Mouse (Mus musculus) liver, postnatal 0 days (tissue): ENCODE data around the gene Pde8a. TPM values are rescaled to one million over a fixed set of nuclear protein-coding genes. Genes with fewer than 3 reads are reported as not detected.
A peak's percentile ranks its signal among the peaks of the same experiment; 100 is the strongest.
"Not testable (repeated sequence)": the region's sequence is repeated elsewhere in the genome, so short reads cannot be mapped to it uniquely, and the experiment has no call there.

ENCODE experiments used
- ATAC-seq: fragments of 200-750 bp; cut with Nextera tagmentation; 2 replicates; pipeline ENCODE4 v1.8.0; 2017; ENCODE audit warnings: mild to moderate bottlenecking, moderate library complexity
- DNase-seq: peaks from one replicate; pipeline ENCODE4 v3.0.0-alpha.2; 2016
- H3K27ac ChIP-seq: fragments of 300-500 bp; sonication (generic); 2 replicates; pipeline ENCODE4 v1.5.1; 2014; ENCODE audit warnings: antibody characterized with exemption, moderate library complexity, mild to moderate bottlenecking, low read depth
- H3K27me3 ChIP-seq: fragments of 300-500 bp; sonication (generic); 2 replicates; pipeline ENCODE4 v1.6.1; 2014; ENCODE audit warnings: low read length, control low read depth, mixed read lengths; ENCODE audit not compliant: insufficient read depth
- H3K36me3 ChIP-seq: fragments of 300-500 bp; sonication (generic); replicated peaks from 2 replicates; pipeline ENCODE4 v1.6.1; 2014; ENCODE audit warnings: mild to moderate bottlenecking, control low read depth, low read length, moderate library complexity, mixed read lengths; ENCODE audit not compliant: insufficient read depth
- H3K4me1 ChIP-seq: fragments of 300-500 bp; sonication (generic); 2 replicates; pipeline ENCODE4 v1.6.1; 2014; ENCODE audit warnings: antibody characterized with exemption, mild to moderate bottlenecking, control low read depth; ENCODE audit not compliant: insufficient read depth
- H3K4me2 ChIP-seq: fragments of 300-500 bp; sonication (generic); 2 replicates; pipeline ENCODE4 v1.6.1; 2014; ENCODE audit warnings: low read depth, mild to moderate bottlenecking, low read length, moderate library complexity, mixed read lengths
- H3K4me3 ChIP-seq: fragments of 300-500 bp; sonication (generic); 2 replicates; pipeline ENCODE4 v1.5.1; 2014; ENCODE audit warnings: low read depth, low read length
- H3K9ac ChIP-seq: fragments of 300-500 bp; sonication (generic); replicated peaks from 2 replicates; pipeline ENCODE4 v1.6.1; 2014; ENCODE audit warnings: mild to moderate bottlenecking, moderate library complexity
- H3K9me3 ChIP-seq: fragments of 300-500 bp; sonication (generic); 2 replicates; pipeline ENCODE4 v1.6.1; 2016; ENCODE audit warnings: mild to moderate bottlenecking, control low read depth, low read length, mixed read lengths
- CTCF ChIP-seq: sonication (generic); IDR thresholded peaks from 2 replicates; pipeline ENCODE4 v1.5.1; 2016; ENCODE audit warnings: antibody characterized with exemption, low read depth
- EP300 ChIP-seq: IDR thresholded peaks from 2 replicates; pipeline ENCODE4 v1.6.1; 2016; ENCODE audit warnings: antibody characterized with exemption, low read depth, mild to moderate bottlenecking
- WGBS: fragments of 180-500 bp; shearing (Covaris S2); extraction: QIAGEN DNeasy Blood & Tissue Kit; methylation state at CpG from one replicate; pipeline ENCODE4 v1.1.7; 2014; ENCODE audit not compliant: insufficient replicate concordance; 5-methylcytosine and 5-hydroxymethylcytosine counted together
- polyA plus RNA-seq: library from polyadenylated mRNA; unstranded; fragments of >200 nt; fragmentation: Nextera tagmentation; extraction: Ambion mirVana; gene quantifications from 2 replicates; pipeline ENCODE4 v1.2.1, GENCODE M21; 2015

The Pde8a gene
- polyA plus RNA-seq, 1 experiment from 2014 or later, result 3.4 TPM

DNA sequence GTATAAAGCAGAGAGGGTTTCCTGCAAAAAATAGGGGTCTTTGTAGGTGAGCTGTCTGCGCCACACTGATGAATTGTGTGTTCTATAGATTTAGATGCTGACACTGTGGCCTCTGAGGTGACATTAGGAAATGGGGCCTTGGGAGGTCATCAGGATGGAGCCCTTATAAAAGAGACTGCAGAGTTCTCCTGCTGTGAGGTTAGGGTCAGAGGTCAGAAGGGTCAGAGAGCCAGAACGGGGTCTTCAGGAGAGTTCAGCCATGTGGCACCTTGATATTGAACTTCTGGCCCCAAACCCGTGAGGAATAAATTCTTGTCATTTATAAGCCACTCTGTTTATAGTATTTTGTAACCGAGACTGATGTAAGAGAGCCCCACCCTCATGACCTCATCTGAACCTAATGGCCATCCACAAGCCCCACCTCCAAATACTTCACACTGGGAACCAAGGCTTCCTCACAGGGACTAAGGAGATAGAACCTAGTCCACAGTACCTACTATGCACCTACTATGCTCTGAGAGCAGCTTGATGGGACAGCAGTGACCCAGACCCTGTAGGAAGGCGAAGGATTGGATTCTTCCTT, 37.1 kb upstream of the Pde8a start:
- peaks cover 3% of the 10 kb centered on the region for H3K9me3 ChIP-seq
- no peaks in the 10 kb centered on the region for H3K4me1 ChIP-seq
- TF ChIP-seq CTCF (no peak), EP300 (no peak)
- H3K9ac ChIP-seq, result no peak overlapping the region
- 51% methylated on average over 5 of the region's 5 CpGs for WGBS
- no peaks in the 10 kb centered on the region for H3K27me3 ChIP-seq
- DNase-seq (no peak), ATAC-seq (no peak)
- H3K4me3 ChIP-seq, result no peak overlapping the region
- no peak overlapping the region for H3K4me2 ChIP-seq
- H3K27ac ChIP-seq, result no peak overlapping the region
- no peaks in the 10 kb centered on the region for H3K36me3 ChIP-seq

DNA sequence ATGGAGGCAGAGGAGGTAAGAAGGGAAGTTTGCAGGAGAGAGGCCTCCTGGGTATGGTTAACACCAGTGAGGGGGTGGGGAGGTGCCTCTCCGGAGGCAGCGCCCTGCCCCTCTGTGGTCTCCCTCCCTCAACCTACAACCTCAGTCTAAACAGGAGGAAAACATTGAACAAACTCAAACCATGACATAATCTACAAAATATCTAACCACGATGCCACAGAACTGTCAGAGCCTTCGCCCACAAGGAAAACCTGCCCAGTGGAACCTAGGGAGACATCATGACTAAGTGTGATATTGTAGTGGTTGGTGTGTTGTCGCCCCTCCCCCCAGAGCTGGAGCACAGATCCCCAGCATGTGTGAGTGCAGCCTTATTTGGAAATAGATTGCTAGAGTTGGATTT, 33.9 kb upstream of the Pde8a start:
- H3K36me3 ChIP-seq, result no peaks in the 10 kb centered on the region
- no peak overlapping the region for H3K4me2 ChIP-seq
- WGBS, result 29% methylated on average over 5 of the region's 5 CpGs
- H3K27ac ChIP-seq, result no peak overlapping the region
- ATAC-seq, result no peak
- TF ChIP-seq CTCF (no peak), EP300 (no peak)
- no peaks in the 10 kb centered on the region for H3K27me3 ChIP-seq
- H3K4me3 ChIP-seq, result no peak overlapping the region
- no peaks in the 10 kb centered on the region for H3K9me3 ChIP-seq
- DNase-seq, result no peak
- no peaks in the 10 kb centered on the region for H3K4me1 ChIP-seq
- no peak overlapping the region for H3K9ac ChIP-seq

DNA sequence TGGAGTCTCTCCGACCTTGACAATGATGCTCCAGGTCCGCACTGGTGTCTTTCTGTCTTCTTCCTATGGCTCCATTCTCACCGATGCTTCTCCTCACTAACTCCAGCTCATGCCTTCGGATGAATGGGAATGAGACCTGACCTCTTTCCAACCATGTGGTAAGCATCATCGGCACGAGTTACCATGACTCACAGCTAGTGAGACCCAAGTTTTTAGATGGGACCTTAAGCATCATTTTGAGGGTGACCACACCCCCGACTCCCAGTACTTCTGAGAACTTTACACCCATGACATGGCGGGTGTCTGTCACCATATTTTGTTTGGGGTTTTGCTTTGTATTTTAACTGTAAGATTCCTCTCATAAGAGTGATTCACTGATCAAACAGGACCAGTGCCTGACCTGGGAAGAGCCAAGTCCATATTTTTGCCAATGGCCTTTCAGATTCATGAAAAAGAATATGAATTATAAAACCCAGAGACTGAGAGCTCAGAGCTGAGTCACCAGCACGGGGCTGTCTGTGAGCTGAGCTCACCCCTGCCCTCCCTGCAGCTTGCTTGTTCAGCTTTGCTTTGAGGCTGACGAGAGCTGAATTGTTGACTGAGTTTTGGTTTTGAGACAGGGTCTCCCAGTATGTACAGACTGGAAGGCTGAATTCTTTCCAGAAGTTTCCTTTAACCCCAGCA, 30.8 kb upstream of the Pde8a start:
- Histone ChIP-seq H3K4me3 (no peak overlapping the region), H3K36me3 (no peaks in the 10 kb centered on the region), H3K27me3 (no peaks in the 10 kb centered on the region), H3K27ac (no peak overlapping the region), H3K4me2 (no peak overlapping the region), H3K9me3 (no peaks in the 10 kb centered on the region), H3K4me1 (no peaks in the 10 kb centered on the region), H3K9ac (no peak overlapping the region)
- DNase-seq (no peak), ATAC-seq (no peak)
- WGBS, result 79% methylated on average over 10 of the region's 10 CpGs
- TF ChIP-seq CTCF (no peak), EP300 (no peak)

DNA sequence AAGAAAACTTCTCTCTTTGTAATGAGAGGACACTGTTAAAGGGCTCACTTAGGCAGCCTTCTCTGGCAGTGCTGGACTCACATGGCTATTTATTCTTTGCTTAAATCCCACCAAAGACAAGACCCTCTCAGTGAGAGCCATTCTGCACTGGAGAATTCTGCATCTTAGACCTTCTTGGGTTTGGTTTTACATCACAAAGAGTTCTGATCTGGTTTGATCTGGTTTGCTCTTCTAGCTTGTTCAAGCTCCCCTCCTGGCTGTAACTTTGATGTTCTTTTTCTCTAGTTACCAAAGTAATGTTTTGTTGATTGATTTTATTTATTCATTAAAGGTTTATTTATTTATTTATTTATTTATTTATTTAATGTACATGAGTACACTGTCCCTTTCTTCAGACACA, 30.2 kb upstream of the Pde8a start:
- H3K4me3 ChIP-seq, result no peak overlapping the region
- no peaks in the 10 kb centered on the region for H3K36me3 ChIP-seq
- H3K9me3 ChIP-seq, result no peaks in the 10 kb centered on the region
- ATAC-seq (no peak), DNase-seq (no peak)
- no peaks in the 10 kb centered on the region for H3K27me3 ChIP-seq
- H3K27ac ChIP-seq, result no peak overlapping the region
- H3K9ac ChIP-seq, result no peak overlapping the region
- TF ChIP-seq EP300 (no peak), CTCF (no peak)
- H3K4me2 ChIP-seq, result no peak overlapping the region
- no peaks in the 10 kb centered on the region for H3K4me1 ChIP-seq

DNA sequence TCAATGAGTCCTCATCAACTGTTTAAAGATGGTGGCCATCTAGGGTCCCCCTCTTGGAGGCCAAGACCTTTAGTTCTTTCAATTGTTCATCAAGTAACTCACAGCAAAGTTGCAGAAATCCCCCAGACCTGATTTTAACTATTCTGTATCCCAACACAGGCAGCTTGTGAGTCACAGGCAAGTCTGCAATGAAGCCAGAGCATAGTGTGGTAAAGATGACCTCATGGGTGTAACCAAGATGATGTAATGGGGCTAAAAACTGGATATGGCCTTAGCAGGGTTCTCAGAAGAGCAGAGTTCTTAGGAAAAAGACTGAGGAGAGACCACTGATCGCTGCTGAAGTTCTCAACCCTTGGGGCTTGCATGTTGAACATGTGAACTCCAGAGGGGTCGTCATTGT, 29.3 kb upstream of the Pde8a start:
- no peak overlapping the region for H3K4me3 ChIP-seq
- H3K27me3 ChIP-seq, result no peaks in the 10 kb centered on the region
- H3K27ac ChIP-seq, result no peak overlapping the region
- ATAC-seq (no peak), DNase-seq (no peak)
- no peaks in the 10 kb centered on the region for H3K36me3 ChIP-seq
- 70% methylated on average over 2 of the region's 2 CpGs for WGBS
- no peak overlapping the region for H3K9ac ChIP-seq
- TF ChIP-seq EP300 (no peak), CTCF (no peak)
- no peak overlapping the region for H3K4me2 ChIP-seq
- no peaks in the 10 kb centered on the region for H3K4me1 ChIP-seq
- no peaks in the 10 kb centered on the region for H3K9me3 ChIP-seq

DNA sequence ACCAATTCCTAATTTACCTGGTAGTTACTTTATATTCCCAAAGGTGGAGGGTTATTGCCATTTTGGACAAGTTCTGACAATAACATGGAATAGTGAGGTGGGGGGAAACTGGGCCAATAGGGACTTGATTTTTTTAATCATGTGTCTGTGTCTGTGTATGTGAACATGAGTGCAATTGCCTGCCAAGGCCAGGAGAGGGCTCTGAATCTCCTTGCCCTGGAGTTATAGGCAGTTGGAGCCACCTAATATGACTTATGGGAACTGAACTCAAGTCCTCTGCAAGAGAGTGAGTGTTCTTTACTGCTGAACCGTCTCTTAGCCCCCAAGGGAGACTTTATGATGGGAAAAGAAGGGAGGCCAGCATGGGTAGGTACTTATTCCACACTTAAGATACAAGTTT, 28.7 kb upstream of the Pde8a start:
- peak; percentile 5; the same call in 1 of the 2 replicates for TF ChIP-seq CTCF
- no peak for TF ChIP-seq EP300
- Histone ChIP-seq H3K9ac (no peak overlapping the region), H3K4me1 (no peaks in the 10 kb centered on the region), H3K4me2 (no peak overlapping the region), H3K36me3 (no peaks in the 10 kb centered on the region), H3K27ac (no peak overlapping the region), H3K4me3 (no peak overlapping the region), H3K9me3 (no peaks in the 10 kb centered on the region), H3K27me3 (no peaks in the 10 kb centered on the region)
- ATAC-seq (no peak), DNase-seq (no peak)
- 77% methylated on average over 1 of the region's 1 CpGs for WGBS

DNA sequence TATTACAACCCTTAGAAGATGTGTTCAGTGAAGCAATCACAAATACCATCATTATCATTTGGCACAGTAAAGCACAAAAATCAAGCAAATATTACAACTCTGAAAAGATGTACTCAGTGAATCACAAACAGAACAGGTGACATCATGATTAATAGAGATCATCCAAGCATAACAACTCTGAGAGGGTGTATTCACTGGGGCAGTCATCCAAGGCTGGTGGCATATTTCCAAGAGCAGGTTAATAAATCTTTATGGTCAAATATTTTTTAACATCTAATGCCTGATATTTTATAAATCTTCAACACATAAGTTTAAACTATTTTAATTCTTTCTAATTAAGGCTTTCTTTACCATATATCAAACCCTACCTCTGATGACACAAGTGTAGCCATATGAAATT, 27.4 kb upstream of the Pde8a start:
- DNase-seq, H3K9me3 ChIP-seq, H3K9ac ChIP-seq, H3K27ac ChIP-seq, H3K4me1 ChIP-seq, H3K27me3 ChIP-seq, ATAC-seq, H3K4me3 ChIP-seq, H3K36me3 ChIP-seq, H3K4me2 ChIP-seq: not testable (repeated sequence)
